Mouse (Mus musculus): Measurements from ENCODE around the gene Dgkz. TPM values are rescaled to one million over a fixed set of nuclear protein-coding genes. Genes with fewer than 3 reads are reported as not detected.

Dgkz gene
- polyA plus RNA-seq, 1 experiment = 1,103 TPM

DNA sequence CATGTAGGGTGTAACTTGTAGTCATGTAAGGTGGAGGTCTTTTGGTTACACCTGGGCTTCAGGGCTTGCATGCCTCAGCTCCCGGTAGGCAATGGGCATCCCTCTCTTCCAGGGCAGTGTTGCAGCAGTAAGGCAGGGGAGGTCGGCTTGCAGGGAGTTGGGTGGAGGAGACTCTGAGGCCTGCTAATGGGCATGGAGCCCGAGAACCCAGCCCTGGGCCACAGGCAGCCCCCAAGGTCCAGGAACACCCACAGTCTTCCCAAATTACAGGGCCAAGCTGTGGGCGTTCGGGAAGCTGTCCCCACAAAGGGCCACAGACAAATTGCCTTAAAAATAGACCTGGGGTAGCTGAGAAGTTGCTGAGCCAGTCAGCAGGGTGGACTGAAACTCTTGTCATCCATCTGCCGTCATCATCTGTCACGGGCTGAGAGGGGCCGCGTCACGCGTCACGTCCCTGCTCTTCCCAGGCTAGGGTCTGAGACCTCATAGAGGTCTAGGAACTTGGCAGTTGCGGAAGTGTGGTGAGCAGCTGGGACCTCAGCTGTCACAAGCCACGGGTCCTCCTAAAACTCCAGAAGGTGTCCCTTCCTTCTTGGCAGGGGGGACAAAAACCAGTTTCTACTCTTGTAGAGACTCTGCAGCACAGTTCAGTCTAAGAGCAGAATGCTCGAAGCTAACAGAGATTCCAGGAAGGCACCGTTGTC lies 22.4 kb upstream of the Dgkz start:
- 91% methylated on average over 16 of the region's 16 CpGs for WGBS
- H3K27me3 ChIP-seq (ENCODE audit: control insufficient read depth, insufficient read depth, low read length) = 0 out of 2 replicates have a peak, but pooled peaks cover 2% of the 10 kb centered on the region
- no peaks in the 10 kb centered on the region for H3K36me3 ChIP-seq (ENCODE audit: control insufficient read depth, insufficient read depth, low read length)
- TF ChIP-seq POLR2A (IDR thresholded peaks at IDR 0.05; ENCODE audit: control insufficient read depth, extremely low read depth, insufficient read depth, low read length, poor library complexity) = no peak
- TF ChIP-seq CTCF (IDR thresholded peaks at IDR 0.05; ENCODE audit: borderline replicate concordance, control insufficient read depth, extremely low read depth, insufficient read depth, low read length, poor library complexity) = no peak
- H3K4me3 ChIP-seq (ENCODE audit: control insufficient read depth, insufficient read depth, low read length) = no peak overlapping the region
- DNase-seq = no peak
- no peaks in the 10 kb centered on the region for H3K4me1 ChIP-seq (replicated peaks; ENCODE audit: control insufficient read depth, insufficient read depth, low read length)
- no peak overlapping the region for H3K27ac ChIP-seq (ENCODE audit: control insufficient read depth, insufficient read depth, low read length)

DNA sequence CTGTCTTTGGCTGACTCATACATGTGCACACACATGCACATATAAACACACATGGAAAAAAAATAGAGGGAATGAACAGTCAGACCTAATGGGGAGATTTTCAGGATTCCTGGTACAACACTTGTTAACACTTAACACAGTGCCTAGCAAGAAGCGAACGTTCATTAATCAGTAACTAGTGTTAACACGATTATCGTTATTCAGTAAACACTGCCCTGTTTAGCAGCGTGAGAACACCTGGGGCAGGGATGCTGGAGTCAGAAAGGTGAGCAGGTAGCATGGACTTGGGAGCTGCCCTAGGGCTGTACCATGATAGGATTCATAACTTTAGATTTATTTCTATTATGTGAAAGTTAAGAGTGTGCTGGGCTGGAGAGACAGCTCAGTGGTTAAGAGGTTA lies 20.3 kb upstream of the Dgkz start:
- WGBS = 93% methylated on average over 5 of the region's 5 CpGs
- DNase-seq = no peak
- TF ChIP-seq CTCF (IDR thresholded peaks at IDR 0.05; ENCODE audit: borderline replicate concordance, control insufficient read depth, extremely low read depth, insufficient read depth, low read length, poor library complexity) = no peak
- TF ChIP-seq POLR2A (IDR thresholded peaks at IDR 0.05; ENCODE audit: control insufficient read depth, extremely low read depth, insufficient read depth, low read length, poor library complexity) = no peak
- Histone ChIP-seq H3K4me1 (replicated peaks; ENCODE audit: control insufficient read depth, insufficient read depth, low read length) (no peaks in the 10 kb centered on the region), H3K36me3 (ENCODE audit: control insufficient read depth, insufficient read depth, low read length) (no peaks in the 10 kb centered on the region), H3K27me3 (ENCODE audit: control insufficient read depth, insufficient read depth, low read length) (0 out of 2 replicates have a peak, but pooled peaks cover 2% of the 10 kb centered on the region), H3K27ac (ENCODE audit: control insufficient read depth, insufficient read depth, low read length) (no peak overlapping the region), H3K4me3 (ENCODE audit: control insufficient read depth, insufficient read depth, low read length) (no peak overlapping the region)

DNA sequence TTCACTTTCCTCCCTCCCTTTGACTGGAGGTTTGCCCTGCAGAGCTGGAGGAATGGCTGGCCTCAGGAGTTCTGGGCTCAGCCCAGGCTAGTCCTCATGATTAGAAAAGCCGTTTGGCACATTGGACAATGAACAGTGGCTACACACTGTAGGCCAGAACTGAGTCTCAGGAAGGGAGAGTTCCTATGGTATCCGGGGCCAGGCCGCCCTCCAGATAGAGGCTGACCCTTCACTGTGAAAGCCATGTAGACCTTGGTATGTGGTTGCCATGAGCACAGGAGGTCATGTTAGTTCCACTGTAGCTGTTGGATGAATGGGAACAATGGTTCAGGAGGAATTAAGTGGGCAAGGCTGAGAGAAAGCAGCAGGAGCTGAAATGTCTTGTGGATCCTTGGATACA lies 17.7 kb upstream of the Dgkz start:
- H3K27ac ChIP-seq (ENCODE audit: control insufficient read depth, insufficient read depth, low read length) = no peak overlapping the region
- no peak for TF ChIP-seq CTCF (IDR thresholded peaks at IDR 0.05; ENCODE audit: borderline replicate concordance, control insufficient read depth, extremely low read depth, insufficient read depth, low read length, poor library complexity)
- TF ChIP-seq POLR2A (IDR thresholded peaks at IDR 0.05; ENCODE audit: control insufficient read depth, extremely low read depth, insufficient read depth, low read length, poor library complexity) = no peak
- H3K36me3 ChIP-seq (ENCODE audit: control insufficient read depth, insufficient read depth, low read length) = no peaks in the 10 kb centered on the region
- no peak overlapping the region for H3K4me3 ChIP-seq (ENCODE audit: control insufficient read depth, insufficient read depth, low read length)
- WGBS = 88% methylated on average over 3 of the region's 3 CpGs
- no peaks in the 10 kb centered on the region for H3K27me3 ChIP-seq (ENCODE audit: control insufficient read depth, insufficient read depth, low read length)
- no peak for DNase-seq
- H3K4me1 ChIP-seq (replicated peaks; ENCODE audit: control insufficient read depth, insufficient read depth, low read length) = no peaks in the 10 kb centered on the region

DNA sequence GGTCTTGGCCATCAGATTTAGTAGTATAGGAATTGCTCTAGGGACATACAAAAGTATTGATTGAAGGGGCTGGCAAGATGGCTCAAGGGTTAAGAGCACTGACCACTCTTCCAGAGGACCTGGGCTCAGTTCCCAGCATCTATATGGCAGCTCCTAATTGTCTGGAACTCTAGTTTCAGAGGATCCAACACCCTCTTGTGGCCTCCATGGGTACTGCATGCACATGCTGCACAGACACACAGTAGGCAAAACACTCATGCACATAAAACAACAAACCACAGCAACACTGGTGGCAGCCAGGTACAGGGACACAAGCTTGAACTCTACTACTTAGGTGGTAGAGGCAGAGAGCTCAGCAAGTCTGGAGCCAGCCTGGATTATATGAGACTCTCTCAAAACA lies 14.1 kb upstream of the Dgkz start:
- TF ChIP-seq CTCF (IDR thresholded peaks at IDR 0.05; ENCODE audit: borderline replicate concordance, control insufficient read depth, extremely low read depth, insufficient read depth, low read length, poor library complexity) = no peak
- no peaks in the 10 kb centered on the region for H3K27me3 ChIP-seq (ENCODE audit: control insufficient read depth, insufficient read depth, low read length)
- H3K36me3 ChIP-seq (ENCODE audit: control insufficient read depth, insufficient read depth, low read length) = no peaks in the 10 kb centered on the region
- H3K27ac ChIP-seq (ENCODE audit: control insufficient read depth, insufficient read depth, low read length) = no peak overlapping the region
- H3K4me1 ChIP-seq (replicated peaks; ENCODE audit: control insufficient read depth, insufficient read depth, low read length) = peaks cover 14% of the 10 kb centered on the region
- H3K4me3 ChIP-seq (ENCODE audit: control insufficient read depth, insufficient read depth, low read length) = no peak overlapping the region
- DNase-seq = no peak

DNA sequence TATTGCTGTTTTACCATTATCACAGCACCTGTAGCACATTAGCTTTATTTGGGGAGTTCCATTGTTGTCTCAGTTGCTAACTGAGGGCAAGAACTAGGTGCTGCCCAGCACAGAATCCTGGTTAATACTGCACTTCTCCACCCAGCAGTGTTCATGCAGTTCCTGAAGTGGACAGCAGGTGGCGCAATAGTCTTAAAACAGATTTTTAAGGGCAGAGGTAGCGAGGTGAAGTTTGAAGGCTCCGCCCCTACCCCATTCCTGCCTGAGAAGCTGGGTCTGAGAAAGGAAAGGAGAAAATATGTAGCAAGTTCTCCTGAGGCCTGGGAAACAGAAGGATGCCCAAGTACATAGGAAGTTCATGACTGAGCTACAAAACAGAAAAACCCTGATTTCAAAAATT lies 11.9 kb upstream of the Dgkz start:
- TF ChIP-seq CTCF (IDR thresholded peaks at IDR 0.05; ENCODE audit: borderline replicate concordance, control insufficient read depth, extremely low read depth, insufficient read depth, low read length, poor library complexity) (no peak), POLR2A (IDR thresholded peaks at IDR 0.05; ENCODE audit: control insufficient read depth, extremely low read depth, insufficient read depth, low read length, poor library complexity) (no peak)
- H3K27me3 ChIP-seq (ENCODE audit: control insufficient read depth, insufficient read depth, low read length) = no peaks in the 10 kb centered on the region
- 1% methylated on average over 3 of the region's 3 CpGs for WGBS
- H3K4me3 ChIP-seq (ENCODE audit: control insufficient read depth, insufficient read depth, low read length) = no peak overlapping the region
- no peaks in the 10 kb centered on the region for H3K36me3 ChIP-seq (ENCODE audit: control insufficient read depth, insufficient read depth, low read length)
- no peak overlapping the region for H3K27ac ChIP-seq (ENCODE audit: control insufficient read depth, insufficient read depth, low read length)
- peaks cover 18% of the 10 kb centered on the region for H3K4me1 ChIP-seq (replicated peaks; ENCODE audit: control insufficient read depth, insufficient read depth, low read length)
- peak; percentile 82 for DNase-seq

DNA sequence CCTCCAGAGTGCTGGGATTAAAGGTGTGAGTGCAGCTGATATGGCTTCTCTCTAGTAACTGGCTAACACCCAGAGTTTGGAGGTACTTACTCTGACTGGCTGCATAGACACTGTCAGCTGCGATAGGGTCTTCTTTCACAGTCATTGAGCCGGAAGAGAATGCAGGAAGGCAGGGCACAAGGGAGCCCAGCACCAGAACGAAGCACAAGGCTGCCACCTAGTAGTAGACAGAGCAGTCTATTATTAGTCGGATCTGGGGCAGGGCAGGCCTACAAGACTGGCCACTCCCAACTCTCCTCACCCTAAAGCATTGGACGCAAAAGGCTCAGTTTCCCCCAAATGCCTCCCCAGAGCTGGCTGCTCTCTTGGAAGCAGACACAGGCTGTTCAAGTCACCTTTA lies 10.4 kb upstream of the Dgkz start:
- Histone ChIP-seq H3K27me3 (ENCODE audit: control insufficient read depth, insufficient read depth, low read length) (no peaks in the 10 kb centered on the region), H3K4me3 (ENCODE audit: control insufficient read depth, insufficient read depth, low read length) (no peak overlapping the region), H3K36me3 (ENCODE audit: control insufficient read depth, insufficient read depth, low read length) (no peaks in the 10 kb centered on the region), H3K27ac (ENCODE audit: control insufficient read depth, insufficient read depth, low read length) (0 out of 2 replicates have a peak overlapping the region, but pooled peaks have one; percentile 7), H3K4me1 (replicated peaks; ENCODE audit: control insufficient read depth, insufficient read depth, low read length) (peaks cover 18% of the 10 kb centered on the region)
- peak; percentile 20; the same call in 1 of the 2 replicates for TF ChIP-seq CTCF (IDR thresholded peaks at IDR 0.05; ENCODE audit: borderline replicate concordance, control insufficient read depth, extremely low read depth, insufficient read depth, low read length, poor library complexity)
- no peak for TF ChIP-seq POLR2A (IDR thresholded peaks at IDR 0.05; ENCODE audit: control insufficient read depth, extremely low read depth, insufficient read depth, low read length, poor library complexity)
- no peak for DNase-seq
- 5% methylated on average over 5 of the region's 5 CpGs for WGBS
